Mouse (Mus musculus): Measurements from ENCODE around the gene Lefty1. TPM values are rescaled to one million over a fixed set of nuclear protein-coding genes. Genes with fewer than 3 reads are reported as not detected.
A peak's percentile ranks its signal among the peaks of the same experiment; 100 is the strongest.
"Not testable (repeated sequence)": the region's sequence is repeated elsewhere in the genome, so short reads cannot be mapped to it uniquely, and the experiment has no call there.

The Lefty1 gene
- polyA plus RNA-seq, 1 experiment from 2014 or later, result 1.5 TPM

GRCm38 (mm10) chr1:180937631-180938030, 2.8 kb downstream of the Lefty1 start:
- WGBS, result 60% methylated on average over 13 of the region's 13 CpGs
- not testable (repeated sequence) for H3K27ac ChIP-seq (replicated peaks in 1 of 2; ENCODE audit: control insufficient read depth in 1 of 2, insufficient read depth in 1 of 2, low read depth in 2 of 2, low read length in 2 of 2); H3K4me2 ChIP-seq (ENCODE audit: low read length); H3K9ac ChIP-seq (ENCODE audit: low read length); H3K4me1 ChIP-seq (ENCODE audit: control insufficient read depth in 2 of 2, insufficient read depth in 2 of 2, low read length in 2 of 2); H3K9me3 ChIP-seq (ENCODE audit: control insufficient read depth, low read length); H3K36me3 ChIP-seq (ENCODE audit: control insufficient read depth, insufficient read depth, low read length); ATAC-seq (ENCODE audit: insufficient number of reproducible peaks, insufficient read depth, low FRiP score, low read depth); H3K4me3 ChIP-seq (ENCODE audit: control insufficient read depth in 1 of 2, insufficient read depth in 1 of 2, low read depth in 1 of 2, low read length in 2 of 2)
- peaks cover 42% of the 10 kb centered on the region for H3K27me3 ChIP-seq (ENCODE audit: control insufficient read depth, insufficient read depth, low read length)

DNA sequence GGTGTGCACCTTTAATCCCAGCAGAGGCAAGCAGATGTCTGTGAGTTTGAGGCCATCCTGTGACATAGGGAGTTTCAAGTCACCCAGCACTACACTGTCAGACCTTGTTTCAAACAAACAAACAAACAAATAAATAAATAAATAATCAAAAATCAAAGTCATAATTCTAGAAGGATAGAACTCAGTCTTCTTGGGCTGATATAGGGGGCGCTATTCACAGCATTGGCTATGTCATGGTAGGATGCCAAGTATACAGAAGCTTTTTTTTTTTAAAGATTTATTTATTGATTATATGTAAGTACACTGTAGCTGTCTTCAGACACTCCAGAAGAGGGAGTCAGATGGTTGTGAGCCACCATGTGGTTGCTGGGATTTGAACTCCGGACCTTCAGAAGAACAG, 4.0 kb downstream of the Lefty1 start:
- H3K9me3 ChIP-seq (ENCODE audit: control insufficient read depth, low read length); ATAC-seq (ENCODE audit: insufficient number of reproducible peaks, insufficient read depth, low FRiP score, low read depth); H3K9ac ChIP-seq (ENCODE audit: low read length); H3K36me3 ChIP-seq (ENCODE audit: control insufficient read depth, insufficient read depth, low read length); H3K27ac ChIP-seq (replicated peaks in 1 of 2; ENCODE audit: control insufficient read depth in 1 of 2, insufficient read depth in 1 of 2, low read depth in 2 of 2, low read length in 2 of 2); H3K4me2 ChIP-seq (ENCODE audit: low read length); H3K4me3 ChIP-seq (ENCODE audit: control insufficient read depth in 1 of 2, insufficient read depth in 1 of 2, low read depth in 1 of 2, low read length in 2 of 2): not testable (repeated sequence)
- peaks cover 34% of the 10 kb centered on the region for H3K27me3 ChIP-seq (ENCODE audit: control insufficient read depth, insufficient read depth, low read length)
- WGBS, result 78% methylated on average over 2 of the region's 2 CpGs
- H3K4me1 ChIP-seq (ENCODE audit: control insufficient read depth in 2 of 2, insufficient read depth in 2 of 2, low read length in 2 of 2), result peaks cover 10 to 19% of the 10 kb centered on the region in 2 experiments; a peak in 3 of 4 replicates

DNA sequence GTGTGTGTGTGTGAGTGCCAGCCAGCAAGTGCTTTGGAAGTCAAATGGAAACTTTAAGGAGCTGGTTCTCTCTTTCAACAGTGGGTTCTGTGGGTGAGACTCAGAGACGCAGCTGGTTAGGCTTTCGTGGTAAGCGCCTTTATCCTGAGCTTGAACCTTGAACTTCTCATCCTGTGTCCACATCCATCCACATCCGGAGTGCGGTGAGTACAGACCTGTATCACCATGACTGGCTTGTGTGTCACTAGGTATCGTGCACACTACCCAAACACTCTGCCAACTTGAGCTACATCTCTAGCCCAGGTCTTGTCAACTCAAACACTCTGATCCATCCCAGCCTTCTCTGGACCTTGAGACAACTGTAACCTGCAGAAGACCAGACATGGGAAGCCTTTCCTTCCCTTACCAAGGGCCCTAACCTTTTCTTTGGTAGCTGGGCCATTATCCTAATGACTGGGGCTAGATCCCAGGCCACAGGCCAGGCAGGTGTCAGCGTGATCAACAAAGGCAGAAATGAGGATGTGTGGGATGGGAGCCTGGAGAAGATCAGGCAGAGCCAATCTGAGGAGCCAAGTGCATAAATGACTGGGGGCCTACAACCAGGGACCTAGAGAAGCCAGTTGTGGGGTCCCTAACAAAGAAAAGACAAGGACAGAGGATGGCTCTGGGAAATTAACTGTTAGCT, 6.1 kb downstream of the Lefty1 start:
- WGBS, result 82% methylated on average over 7 of the region's 7 CpGs
- Histone ChIP-seq H3K36me3 (ENCODE audit: control insufficient read depth, insufficient read depth, low read length) (no peaks in the 10 kb centered on the region), H3K27ac (replicated peaks in 1 of 2; ENCODE audit: control insufficient read depth in 1 of 2, insufficient read depth in 1 of 2, low read depth in 2 of 2, low read length in 2 of 2) (no peak overlapping the region), H3K9ac (ENCODE audit: low read length) (peak overlapping the region; percentile 87), H3K4me1 (ENCODE audit: control insufficient read depth in 2 of 2, insufficient read depth in 2 of 2, low read length in 2 of 2) (peaks cover 21 to 35% of the 10 kb centered on the region in 2 experiments; a peak in 3 of 4 replicates), H3K4me3 (ENCODE audit: control insufficient read depth in 1 of 2, insufficient read depth in 1 of 2, low read depth in 1 of 2, low read length in 2 of 2) (no peak overlapping the region), H3K9me3 (ENCODE audit: control insufficient read depth, low read length) (no peaks in the 10 kb centered on the region), H3K27me3 (ENCODE audit: control insufficient read depth, insufficient read depth, low read length) (peaks cover 13% of the 10 kb centered on the region), H3K4me2 (ENCODE audit: low read length) (peak overlapping the region; percentile 88)
- no peak for ATAC-seq (ENCODE audit: insufficient number of reproducible peaks, insufficient read depth, low FRiP score, low read depth)

GRCm38 (mm10) chr1:180941726-180942125, 6.9 kb downstream of the Lefty1 start:
- peak overlapping the region; percentile 87 for H3K9ac ChIP-seq (ENCODE audit: low read length)
- peaks cover 9% of the 10 kb centered on the region; the same call in 1 of the 2 replicates for H3K27me3 ChIP-seq (ENCODE audit: control insufficient read depth, insufficient read depth, low read length)
- H3K4me2 ChIP-seq (ENCODE audit: low read length), result peak overlapping the region; percentile 88
- peaks cover 3% of the 10 kb centered on the region for H3K36me3 ChIP-seq (ENCODE audit: control insufficient read depth, insufficient read depth, low read length)
- H3K4me1 ChIP-seq (ENCODE audit: control insufficient read depth in 2 of 2, insufficient read depth in 2 of 2, low read length in 2 of 2), result peaks cover 25 to 40% of the 10 kb centered on the region in 2 experiments; a peak in 3 of 4 replicates
- no peak for ATAC-seq (ENCODE audit: insufficient number of reproducible peaks, insufficient read depth, low FRiP score, low read depth)
- H3K4me3 ChIP-seq (ENCODE audit: control insufficient read depth in 1 of 2, insufficient read depth in 1 of 2, low read depth in 1 of 2, low read length in 2 of 2), result peak overlapping the region; percentile 91 to 92
- H3K9me3 ChIP-seq (ENCODE audit: control insufficient read depth, low read length), result no peaks in the 10 kb centered on the region
- H3K27ac ChIP-seq (replicated peaks in 1 of 2; ENCODE audit: control insufficient read depth in 1 of 2, insufficient read depth in 1 of 2, low read depth in 2 of 2, low read length in 2 of 2), result peak overlapping the region; percentile 86 to 88
- 2% methylated on average over 18 of the region's 18 CpGs for WGBS

GRCm38 (mm10) chr1:180942166-180943031, 7.6 kb downstream of the Lefty1 start, which contains the start of gene Tmem63a:
TSS of gene Tmem63a (plus strand) at chr1:180942344.
- Histone ChIP-seq H3K27ac (replicated peaks in 1 of 2; ENCODE audit: control insufficient read depth in 1 of 2, insufficient read depth in 1 of 2, low read depth in 2 of 2, low read length in 2 of 2) (peak within 1 kb of the TSS; percentile 86 to 88), H3K4me1 (ENCODE audit: control insufficient read depth in 2 of 2, insufficient read depth in 2 of 2, low read length in 2 of 2) (peaks cover 25 to 40% of the 10 kb centered on the region in 2 experiments; a peak in 3 of 4 replicates), H3K9me3 (ENCODE audit: control insufficient read depth, low read length) (no peaks in the 10 kb centered on the region), H3K4me2 (ENCODE audit: low read length) (peak within 1 kb of the TSS; percentile 88), H3K4me3 (ENCODE audit: control insufficient read depth in 1 of 2, insufficient read depth in 1 of 2, low read depth in 1 of 2, low read length in 2 of 2) (peak within 1 kb of the TSS; percentile 91 to 92), H3K9ac (ENCODE audit: low read length) (peak within 1 kb of the TSS; percentile 87), H3K36me3 (ENCODE audit: control insufficient read depth, insufficient read depth, low read length) (peaks cover 9% of the 10 kb centered on the region), H3K27me3 (ENCODE audit: control insufficient read depth, insufficient read depth, low read length) (peaks cover 8% of the 10 kb centered on the region; the same call in 1 of the 2 replicates)
- under 1% methylated on average over 68 of the region's 73 CpGs for WGBS
- ATAC-seq (ENCODE audit: insufficient number of reproducible peaks, insufficient read depth, low FRiP score, low read depth), result peak; percentile 45

DNA sequence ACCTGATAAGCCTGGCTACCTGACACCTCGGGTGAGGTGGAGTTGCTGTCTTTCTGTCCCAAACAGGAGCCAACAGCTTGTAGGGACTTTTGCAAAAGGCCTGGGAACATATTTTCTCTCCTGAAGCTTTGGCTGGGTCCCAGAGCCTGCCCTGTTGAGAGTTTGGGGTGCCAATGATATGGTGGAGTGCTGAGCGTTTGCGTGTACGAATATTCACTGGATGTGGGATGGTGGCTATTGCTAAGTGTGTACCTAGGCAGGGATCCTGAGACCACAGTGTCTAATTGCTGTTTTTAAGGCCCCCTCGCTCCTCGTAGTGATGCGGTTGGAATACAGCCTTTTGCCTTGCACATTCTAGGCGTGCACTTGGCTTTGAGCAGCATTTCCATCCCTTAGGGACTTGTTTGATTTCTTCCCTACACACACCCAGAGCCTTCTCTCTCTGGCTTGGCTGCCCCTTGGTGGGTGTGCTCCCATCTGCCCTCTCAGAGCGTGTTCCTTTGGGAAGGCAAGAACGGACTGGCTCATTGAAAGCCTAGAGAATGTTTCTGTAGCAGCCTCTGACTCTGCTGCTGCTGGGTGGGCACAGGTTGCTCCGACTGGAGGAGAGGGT, 8.3 kb downstream of the Lefty1 start:
- Histone ChIP-seq H3K4me2 (ENCODE audit: low read length) (peak overlapping the region; percentile 88), H3K4me1 (ENCODE audit: control insufficient read depth in 2 of 2, insufficient read depth in 2 of 2, low read length in 2 of 2) (peaks cover 25 to 40% of the 10 kb centered on the region in 2 experiments; a peak in 3 of 4 replicates), H3K9ac (ENCODE audit: low read length) (peak overlapping the region; percentile 87), H3K9me3 (ENCODE audit: control insufficient read depth, low read length) (no peaks in the 10 kb centered on the region), H3K27ac (replicated peaks in 1 of 2; ENCODE audit: control insufficient read depth in 1 of 2, insufficient read depth in 1 of 2, low read depth in 2 of 2, low read length in 2 of 2) (peak overlapping the region; percentile 86 to 88; a peak in 3 of 4 replicates), H3K36me3 (ENCODE audit: control insufficient read depth, insufficient read depth, low read length) (peaks cover 15% of the 10 kb centered on the region), H3K4me3 (ENCODE audit: control insufficient read depth in 1 of 2, insufficient read depth in 1 of 2, low read depth in 1 of 2, low read length in 2 of 2) (peak overlapping the region; percentile 91 to 92), H3K27me3 (ENCODE audit: control insufficient read depth, insufficient read depth, low read length) (peaks cover under 1% of the 10 kb centered on the region; the same call in 1 of the 2 replicates)
- ATAC-seq (ENCODE audit: insufficient number of reproducible peaks, insufficient read depth, low FRiP score, low read depth), result no peak
- 45% methylated on average over 11 of the region's 11 CpGs for WGBS

DNA sequence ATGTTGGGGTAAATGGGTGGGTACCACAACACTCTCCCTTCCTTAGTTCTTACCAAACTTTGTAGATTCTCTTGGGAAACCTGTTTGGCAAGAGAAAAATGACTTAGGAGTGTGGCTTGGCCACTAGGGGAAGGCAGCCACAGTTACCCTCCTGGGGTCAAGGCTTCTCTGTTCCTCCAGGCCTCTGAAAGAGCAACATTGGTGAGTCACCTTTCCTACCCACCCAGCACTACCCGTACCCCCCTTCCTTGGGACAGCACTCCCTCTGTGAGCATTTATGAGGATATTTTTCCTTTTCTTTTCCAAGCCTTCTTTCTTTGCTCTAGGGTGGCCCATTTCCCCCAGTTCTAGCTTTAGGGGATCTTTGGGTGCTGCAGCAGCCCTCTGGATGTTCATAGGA, 9.1 kb downstream of the Lefty1 start:
- WGBS, result 58% methylated on average over 1 of the region's 1 CpGs
- no peak overlapping the region for H3K27ac ChIP-seq (replicated peaks in 1 of 2; ENCODE audit: control insufficient read depth in 1 of 2, insufficient read depth in 1 of 2, low read depth in 2 of 2, low read length in 2 of 2)
- no peak overlapping the region for H3K4me3 ChIP-seq (ENCODE audit: control insufficient read depth in 1 of 2, insufficient read depth in 1 of 2, low read depth in 1 of 2, low read length in 2 of 2)
- no peak overlapping the region for H3K9ac ChIP-seq (ENCODE audit: low read length)
- no peak for ATAC-seq (ENCODE audit: insufficient number of reproducible peaks, insufficient read depth, low FRiP score, low read depth)
- no peak overlapping the region; the same call in 1 of the 2 replicates for H3K4me2 ChIP-seq (ENCODE audit: low read length)
- H3K4me1 ChIP-seq (ENCODE audit: control insufficient read depth in 2 of 2, insufficient read depth in 2 of 2, low read length in 2 of 2), result peaks cover 25 to 40% of the 10 kb centered on the region in 2 experiments; a peak in 3 of 4 replicates
- H3K36me3 ChIP-seq (ENCODE audit: control insufficient read depth, insufficient read depth, low read length), result peaks cover 23% of the 10 kb centered on the region
- H3K9me3 ChIP-seq (ENCODE audit: control insufficient read depth, low read length), result no peaks in the 10 kb centered on the region
- no peaks in the 10 kb centered on the region for H3K27me3 ChIP-seq (ENCODE audit: control insufficient read depth, insufficient read depth, low read length)
